Mouse (Mus musculus) limb, embryonic 11.5 days (tissue): Measurements from ENCODE around the gene Rpl9-ps1. TPM values are rescaled to one million over a fixed set of nuclear protein-coding genes. Genes with fewer than 3 reads are reported as not detected.

ENCODE experiments used
- ATAC-seq: fragments of 200-750 bp; cut with Nextera tagmentation; 2 replicates; pipeline ENCODE4 v1.8.0; 2017; ENCODE audit warnings: low read depth; ENCODE audit not compliant: insufficient number of reproducible peaks, low FRiP score, low TSS enrichment
- DNase-seq: peaks from one replicate; pipeline ENCODE4 v3.0.0-alpha.2; 2015; ENCODE audit warnings: low spot score
- H3K27ac ChIP-seq: fragments of 300-500 bp; sonication (generic); replicated peaks from 2 replicates; pipeline ENCODE4 v1.5.1; 2014; ENCODE audit warnings: low read depth, mild to moderate bottlenecking, low read length
- H3K27me3 ChIP-seq: fragments of 300-500 bp; sonication (generic); 2 replicates; pipeline ENCODE4 v1.6.1; 2014; ENCODE audit warnings: mild to moderate bottlenecking, low read length, mixed read lengths; ENCODE audit not compliant: control insufficient read depth, insufficient read depth
- H3K36me3 ChIP-seq: fragments of 300-500 bp; sonication (generic); 2 replicates; pipeline ENCODE4 v1.6.1; 2014; ENCODE audit warnings: mild to moderate bottlenecking, low read length, moderate library complexity, mixed read lengths; ENCODE audit not compliant: control insufficient read depth, insufficient read depth
- H3K4me1 ChIP-seq: fragments of 300-500 bp; sonication (generic); 2 replicates; pipeline ENCODE4 v1.6.1; 2014; ENCODE audit warnings: low read length, mixed read lengths; ENCODE audit not compliant: control insufficient read depth, insufficient read depth
- H3K4me2 ChIP-seq: fragments of 300-500 bp; sonication (generic); 2 replicates; pipeline ENCODE4 v1.6.1; 2014; ENCODE audit warnings: low read depth, mild to moderate bottlenecking, moderate library complexity; ENCODE audit not compliant: severe bottlenecking
- H3K4me3 ChIP-seq: fragments of 300-500 bp; sonication (generic); 2 replicates; pipeline ENCODE4 v1.5.1; 2014; ENCODE audit warnings: low read depth, low read length
- H3K9ac ChIP-seq: fragments of 300-500 bp; sonication (generic); 2 replicates; pipeline ENCODE4 v1.6.1; 2014; ENCODE audit warnings: mild to moderate bottlenecking, low read length
- H3K9me3 ChIP-seq: fragments of 300-500 bp; sonication (generic); 2 replicates; pipeline ENCODE4 v1.6.1; 2016; ENCODE audit warnings: low read length; ENCODE audit not compliant: control insufficient read depth
- WGBS: fragments of 180-500 bp; shearing (Covaris S2); extraction: QIAGEN DNeasy Blood & Tissue Kit; methylation state at CpG from one replicate; pipeline ENCODE4 v1.1.7; 2014; 5-methylcytosine and 5-hydroxymethylcytosine counted together
- polyA plus RNA-seq: library from polyadenylated mRNA; unstranded; fragments of >200 nt; fragmentation: Nextera tagmentation; extraction: Ambion mirVana; gene quantifications from 2 replicates; pipeline ENCODE4 v1.2.1, GENCODE M21; 2014

Rpl9-ps1 gene
- polyA plus RNA-seq, 1 experiment from 2014 or later = not detected

DNA sequence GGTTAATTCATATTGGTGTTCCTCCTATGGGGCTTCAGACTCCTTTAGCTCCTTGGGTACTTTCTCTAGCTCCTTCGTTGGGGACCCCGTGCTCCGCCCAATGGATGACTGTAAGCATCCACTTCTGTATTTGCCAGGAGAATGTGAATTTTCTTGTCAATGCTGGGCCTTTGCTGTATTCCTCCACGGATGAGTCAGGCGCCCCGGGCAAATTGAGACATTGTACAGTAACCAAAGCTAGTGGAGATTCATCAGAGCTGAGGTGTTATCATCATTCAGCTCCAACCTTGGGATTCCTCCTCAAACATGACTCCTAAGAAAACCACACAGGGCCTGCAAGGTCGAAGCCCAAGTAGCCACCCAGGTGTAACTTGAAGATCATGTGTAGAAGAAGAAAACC, 47.6 kb downstream of the Rpl9-ps1 start:
- H3K9me3 ChIP-seq = no peaks in the 10 kb centered on the region
- no peaks in the 10 kb centered on the region for H3K36me3 ChIP-seq
- DNase-seq = no peak
- H3K4me1 ChIP-seq = 0 out of 2 replicates have a peak, but pooled peaks cover 3% of the 10 kb centered on the region
- H3K27me3 ChIP-seq = no peaks in the 10 kb centered on the region
- H3K4me2 ChIP-seq = no peak overlapping the region
- H3K27ac ChIP-seq = no peak overlapping the region
- 91% methylated on average over 7 of the region's 7 CpGs for WGBS
- no peak overlapping the region for H3K4me3 ChIP-seq
- H3K9ac ChIP-seq = no peak overlapping the region
- no peak for ATAC-seq

DNA sequence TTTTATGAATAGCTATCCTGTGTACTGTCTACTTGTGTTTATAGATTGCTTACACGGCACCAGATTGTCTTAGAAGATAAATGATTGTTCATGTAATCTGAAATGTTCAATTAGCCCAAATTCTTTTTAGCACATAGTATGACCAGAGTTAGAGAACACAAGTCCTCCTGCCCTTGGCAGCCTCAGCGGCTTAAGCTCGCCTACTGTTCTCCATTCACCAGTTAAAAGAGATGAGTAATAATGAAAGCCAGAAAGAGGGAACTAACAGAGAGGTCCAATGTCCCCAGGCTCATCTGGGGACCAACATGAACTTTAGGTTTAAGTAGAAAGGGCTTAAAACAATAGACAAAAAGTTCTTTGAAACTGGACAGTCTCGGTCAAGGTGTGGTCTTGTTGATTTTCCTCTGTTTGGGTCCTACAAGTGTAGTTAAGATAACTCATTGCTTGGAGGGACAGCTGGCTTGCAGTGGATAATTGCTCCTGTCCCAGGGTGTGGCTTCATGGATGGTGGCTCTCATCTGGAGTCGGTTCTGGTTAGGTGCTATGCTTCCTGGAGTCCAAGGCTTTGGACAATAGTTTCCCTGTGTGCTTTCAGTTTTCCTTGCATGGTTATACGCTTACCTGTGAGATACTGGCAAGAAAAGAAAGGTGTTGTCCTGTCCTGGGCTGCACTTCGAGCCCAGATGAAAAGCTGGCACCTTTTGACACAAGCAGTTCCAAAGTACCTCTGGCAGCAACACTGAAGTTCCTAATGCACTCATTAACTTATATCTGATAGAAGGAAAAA, 49.6 kb downstream of the Rpl9-ps1 start:
- no peak overlapping the region for H3K4me3 ChIP-seq
- H3K4me1 ChIP-seq = 0 out of 2 replicates have a peak, but pooled peaks cover 3% of the 10 kb centered on the region
- H3K27me3 ChIP-seq = no peaks in the 10 kb centered on the region
- no peaks in the 10 kb centered on the region for H3K36me3 ChIP-seq
- ATAC-seq = no peak
- no peak overlapping the region for H3K4me2 ChIP-seq
- 83% methylated on average over 7 of the region's 7 CpGs for WGBS
- DNase-seq = no peak
- no peaks in the 10 kb centered on the region for H3K9me3 ChIP-seq
- H3K9ac ChIP-seq = no peak overlapping the region
- no peak overlapping the region for H3K27ac ChIP-seq

Other genes starting within 250 kb of the Rpl9-ps1 start
- 0.88 and 1.3 TPM in 2 replicates for gene Rasl10b, start 236.5 kb downstream of the Rpl9-ps1 start, polyA plus RNA-seq
- gene Gas2l2, start 216.2 kb downstream of the Rpl9-ps1 start, polyA plus RNA-seq = not detected in 2 replicates
- gene 1700020L24Rik, start 207.9 kb downstream of the Rpl9-ps1 start, polyA plus RNA-seq = 0.55 TPM in 1 of 2 replicates, not detected in the other
- 2.9 and 3.7 TPM in 2 replicates for gene Mmp28, start 182.6 kb downstream of the Rpl9-ps1 start, polyA plus RNA-seq
- gene Taf15, start 172.5 kb downstream of the Rpl9-ps1 start, polyA plus RNA-seq = 11.3 and 13.3 TPM in 2 replicates
- gene Heatr9, start 123.4 kb downstream of the Rpl9-ps1 start, polyA plus RNA-seq = not detected in 2 replicates
- not detected in 2 replicates for gene Ccl5, start 115.1 kb downstream of the Rpl9-ps1 start, polyA plus RNA-seq
- gene Ccl9, start 67.0 kb downstream of the Rpl9-ps1 start, polyA plus RNA-seq = 0.56 and 0.94 TPM in 2 replicates
- gene Ccl6, start 52.5 kb downstream of the Rpl9-ps1 start, polyA plus RNA-seq = 0.62 and 1.1 TPM in 2 replicates
- gene Ccl3, start 3.7 kb upstream of the Rpl9-ps1 start, polyA plus RNA-seq = 0.20 and 0.34 TPM in 2 replicates
- 0.48 TPM in 1 of 2 replicates, not detected in the other for gene Ccl4, start 17.0 kb upstream of the Rpl9-ps1 start, polyA plus RNA-seq
- 0.67 TPM in 1 of 2 replicates, not detected in the other for gene Wfdc17, start 58.4 kb upstream of the Rpl9-ps1 start, polyA plus RNA-seq
- not detected in 2 replicates for gene Wfdc18, start 63.4 kb upstream of the Rpl9-ps1 start, polyA plus RNA-seq
- not detected in 2 replicates for gene Wfdc21, start 101.3 kb upstream of the Rpl9-ps1 start, polyA plus RNA-seq
- 26.9 and 30.5 TPM in 2 replicates for gene Heatr6, start 108.1 kb upstream of the Rpl9-ps1 start, polyA plus RNA-seq
- 0.25 TPM in 1 of 2 replicates, not detected in the other for gene Hnf1b, start 204.4 kb upstream of the Rpl9-ps1 start, polyA plus RNA-seq